Mouse (Mus musculus): ENCODE data around the gene Fip1l1. TPM values are rescaled to one million over a fixed set of nuclear protein-coding genes. Genes with fewer than 3 reads are reported as not detected.

Gene Fip1l1
- total RNA-seq, 2 experiments from 2014 or later = 66.7 to 69.1 TPM

Other genes with a start within 250 kb of the Fip1l1 start
- 10 to 100 TPM; 24.7 to 25.2 TPM for gene Scfd2, start 3.7 kb upstream of the Fip1l1 start, total RNA-seq (2021)
- 10 to 100 TPM; 13.6 to 14.7 TPM for gene Lnx1, start 167.5 kb downstream of the Fip1l1 start, total RNA-seq (2021)

Measured in layer of hippocampus, adult 18-20 months (tissue).